Mouse (Mus musculus): ENCODE data around the gene Eps8. TPM values are rescaled to one million over a fixed set of nuclear protein-coding genes. Genes with fewer than 3 reads are reported as not detected.
"Not testable (repeated sequence)": the region's sequence is repeated elsewhere in the genome, so short reads cannot be mapped to it uniquely, and the experiment has no call there.

Eps8 gene
- polyA plus RNA-seq, 1 experiment from 2014 or later: 8.6 TPM

- no peaks in the 10 kb centered on the region for H3K36me3 ChIP-seq (ENCODE audit: control insufficient read depth, insufficient read depth, low read length)
- DNase-seq (ENCODE audit: low spot score) (no peak), ATAC-seq (ENCODE audit: insufficient number of reproducible peaks, low FRiP score, low TSS enrichment, low read depth) (no peak)
- no peaks in the 10 kb centered on the region for H3K4me1 ChIP-seq (ENCODE audit: control insufficient read depth, insufficient read depth, low read length)
- H3K27ac ChIP-seq (replicated peaks; ENCODE audit: low read depth, low read length): no peak overlapping the region
- H3K4me2 ChIP-seq (ENCODE audit: low read depth, severe bottlenecking): no peak overlapping the region
- no peaks in the 10 kb centered on the region for H3K9me3 ChIP-seq (ENCODE audit: control insufficient read depth, low read length)
- WGBS: 88% methylated on average over 7 of the region's 7 CpGs
- H3K9ac ChIP-seq (ENCODE audit: low read length): no peak overlapping the region
- H3K27me3 ChIP-seq (ENCODE audit: control insufficient read depth, insufficient read depth, low read length): no peaks in the 10 kb centered on the region
- H3K4me3 ChIP-seq (ENCODE audit: low read depth, low read length): no peak overlapping the region
Observed at GRCm38 (mm10) chr6:137482891-137483290, 171.8 kb downstream of the Eps8 start.

- not testable (repeated sequence) for H3K4me1 ChIP-seq (ENCODE audit: control insufficient read depth, insufficient read depth, low read length); H3K4me3 ChIP-seq (ENCODE audit: low read depth, low read length); ATAC-seq (ENCODE audit: insufficient number of reproducible peaks, low FRiP score, low TSS enrichment, low read depth); H3K9ac ChIP-seq (ENCODE audit: low read length); H3K27ac ChIP-seq (replicated peaks; ENCODE audit: low read depth, low read length); H3K9me3 ChIP-seq (ENCODE audit: control insufficient read depth, low read length); DNase-seq (ENCODE audit: low spot score); H3K36me3 ChIP-seq (ENCODE audit: control insufficient read depth, insufficient read depth, low read length); H3K4me2 ChIP-seq (ENCODE audit: low read depth, severe bottlenecking); H3K27me3 ChIP-seq (ENCODE audit: control insufficient read depth, insufficient read depth, low read length)
- 98% methylated on average over 5 of the region's 5 CpGs for WGBS
Observed at GRCm38 (mm10) chr6:137475695-137476094, 179.0 kb downstream of the Eps8 start.

GRCm38 (mm10) chr6:137473433-137473832 is 181.2 kb downstream of the Eps8 start:
- no peak overlapping the region for H3K27ac ChIP-seq (replicated peaks; ENCODE audit: low read depth, low read length)
- 64% methylated on average over 1 of the region's 1 CpGs for WGBS
- no peak for ATAC-seq (ENCODE audit: insufficient number of reproducible peaks, low FRiP score, low TSS enrichment, low read depth)
- H3K4me1 ChIP-seq (ENCODE audit: control insufficient read depth, insufficient read depth, low read length): 0 out of 2 replicates have a peak, but pooled peaks cover 6% of the 10 kb centered on the region
- no peak for DNase-seq (ENCODE audit: low spot score)
- H3K9ac ChIP-seq (ENCODE audit: low read length): no peak overlapping the region
- H3K4me2 ChIP-seq (ENCODE audit: low read depth, severe bottlenecking): no peak overlapping the region
- H3K36me3 ChIP-seq (ENCODE audit: control insufficient read depth, insufficient read depth, low read length): no peaks in the 10 kb centered on the region
- no peaks in the 10 kb centered on the region for H3K27me3 ChIP-seq (ENCODE audit: control insufficient read depth, insufficient read depth, low read length)
- H3K4me3 ChIP-seq (ENCODE audit: low read depth, low read length): no peak overlapping the region
- H3K9me3 ChIP-seq (ENCODE audit: control insufficient read depth, low read length): no peaks in the 10 kb centered on the region

- DNase-seq (ENCODE audit: low spot score) (no peak), ATAC-seq (ENCODE audit: insufficient number of reproducible peaks, low FRiP score, low TSS enrichment, low read depth) (no peak)
- 91% methylated on average over 9 of the region's 9 CpGs for WGBS
- no peak overlapping the region for H3K4me2 ChIP-seq (ENCODE audit: low read depth, severe bottlenecking)
- 0 out of 2 replicates have a peak, but pooled peaks cover 6% of the 10 kb centered on the region for H3K4me1 ChIP-seq (ENCODE audit: control insufficient read depth, insufficient read depth, low read length)
- H3K9ac ChIP-seq (ENCODE audit: low read length): no peak overlapping the region
- H3K9me3 ChIP-seq (ENCODE audit: control insufficient read depth, low read length): no peaks in the 10 kb centered on the region
- H3K36me3 ChIP-seq (ENCODE audit: control insufficient read depth, insufficient read depth, low read length): no peaks in the 10 kb centered on the region
- no peak overlapping the region for H3K4me3 ChIP-seq (ENCODE audit: low read depth, low read length)
- no peak overlapping the region for H3K27ac ChIP-seq (replicated peaks; ENCODE audit: low read depth, low read length)
- no peaks in the 10 kb centered on the region for H3K27me3 ChIP-seq (ENCODE audit: control insufficient read depth, insufficient read depth, low read length)
Observed at GRCm38 (mm10) chr6:137472129-137472528, 182.5 kb downstream of the Eps8 start.

GRCm38 (mm10) chr6:137470901-137471598 is 183.6 kb downstream of the Eps8 start:
- peak; percentile 48 for DNase-seq (ENCODE audit: low spot score)

GRCm38 (mm10) chr6:137469541-137469940 is 185.1 kb downstream of the Eps8 start:
- DNase-seq (ENCODE audit: low spot score) (no peak), ATAC-seq (ENCODE audit: insufficient number of reproducible peaks, low FRiP score, low TSS enrichment, low read depth) (no peak)
- WGBS: 96% methylated on average over 4 of the region's 4 CpGs
- H3K9ac ChIP-seq (ENCODE audit: low read length): no peak overlapping the region
- no peak overlapping the region for H3K4me3 ChIP-seq (ENCODE audit: low read depth, low read length)
- H3K4me1 ChIP-seq (ENCODE audit: control insufficient read depth, insufficient read depth, low read length): 0 out of 2 replicates have a peak, but pooled peaks cover 6% of the 10 kb centered on the region
- no peaks in the 10 kb centered on the region for H3K9me3 ChIP-seq (ENCODE audit: control insufficient read depth, low read length)
- H3K4me2 ChIP-seq (ENCODE audit: low read depth, severe bottlenecking): no peak overlapping the region
- H3K27ac ChIP-seq (replicated peaks; ENCODE audit: low read depth, low read length): no peak overlapping the region
- H3K36me3 ChIP-seq (ENCODE audit: control insufficient read depth, insufficient read depth, low read length): no peaks in the 10 kb centered on the region
- H3K27me3 ChIP-seq (ENCODE audit: control insufficient read depth, insufficient read depth, low read length): no peaks in the 10 kb centered on the region

More at GRCm38 (mm10) chr6:137470901-137471598, 183.6 kb downstream of the Eps8 start:
- Histone ChIP-seq H3K4me3 (ENCODE audit: low read depth, low read length) (no peak overlapping the region), H3K4me2 (ENCODE audit: low read depth, severe bottlenecking) (no peak overlapping the region), H3K9me3 (ENCODE audit: control insufficient read depth, low read length) (no peaks in the 10 kb centered on the region), H3K4me1 (ENCODE audit: control insufficient read depth, insufficient read depth, low read length) (0 out of 2 replicates have a peak, but pooled peaks cover 6% of the 10 kb centered on the region), H3K9ac (ENCODE audit: low read length) (no peak overlapping the region), H3K27me3 (ENCODE audit: control insufficient read depth, insufficient read depth, low read length) (no peaks in the 10 kb centered on the region), H3K36me3 (ENCODE audit: control insufficient read depth, insufficient read depth, low read length) (no peaks in the 10 kb centered on the region), H3K27ac (replicated peaks; ENCODE audit: low read depth, low read length) (peak overlapping the region; percentile 68)
- 55% methylated on average over 11 of the region's 11 CpGs for WGBS
- peak; percentile 72 for ATAC-seq (ENCODE audit: insufficient number of reproducible peaks, low FRiP score, low TSS enrichment, low read depth)

- Histone ChIP-seq H3K27me3 (ENCODE audit: control insufficient read depth, insufficient read depth, low read length) (no peaks in the 10 kb centered on the region), H3K4me1 (ENCODE audit: control insufficient read depth, insufficient read depth, low read length) (0 out of 2 replicates have a peak, but pooled peaks cover 6% of the 10 kb centered on the region), H3K36me3 (ENCODE audit: control insufficient read depth, insufficient read depth, low read length) (no peaks in the 10 kb centered on the region), H3K9me3 (ENCODE audit: control insufficient read depth, low read length) (no peaks in the 10 kb centered on the region), H3K4me3 (ENCODE audit: low read depth, low read length) (no peak overlapping the region), H3K27ac (replicated peaks; ENCODE audit: low read depth, low read length) (no peak overlapping the region), H3K9ac (ENCODE audit: low read length) (no peak overlapping the region), H3K4me2 (ENCODE audit: low read depth, severe bottlenecking) (no peak overlapping the region)
- no peak for ATAC-seq (ENCODE audit: insufficient number of reproducible peaks, low FRiP score, low TSS enrichment, low read depth)
- DNase-seq (ENCODE audit: low spot score): no peak
- 90% methylated on average over 3 of the region's 3 CpGs for WGBS
Observed at GRCm38 (mm10) chr6:137467696-137468095, 187.0 kb downstream of the Eps8 start.

GRCm38 (mm10) chr6:137466256-137466655 is 188.4 kb downstream of the Eps8 start:
- Histone ChIP-seq H3K4me3 (ENCODE audit: low read depth, low read length) (no peak overlapping the region), H3K4me1 (ENCODE audit: control insufficient read depth, insufficient read depth, low read length) (0 out of 2 replicates have a peak, but pooled peaks cover 6% of the 10 kb centered on the region), H3K9me3 (ENCODE audit: control insufficient read depth, low read length) (no peaks in the 10 kb centered on the region), H3K27me3 (ENCODE audit: control insufficient read depth, insufficient read depth, low read length) (no peaks in the 10 kb centered on the region), H3K27ac (replicated peaks; ENCODE audit: low read depth, low read length) (no peak overlapping the region), H3K4me2 (ENCODE audit: low read depth, severe bottlenecking) (no peak overlapping the region), H3K36me3 (ENCODE audit: control insufficient read depth, insufficient read depth, low read length) (no peaks in the 10 kb centered on the region), H3K9ac (ENCODE audit: low read length) (no peak overlapping the region)
- WGBS: 82% methylated on average over 2 of the region's 2 CpGs
- DNase-seq (ENCODE audit: low spot score) (no peak), ATAC-seq (ENCODE audit: insufficient number of reproducible peaks, low FRiP score, low TSS enrichment, low read depth) (no peak)

Data from limb, embryonic 11.5 days (tissue).